Mouse (Mus musculus): ENCODE data around the gene Prm2.

DNA sequence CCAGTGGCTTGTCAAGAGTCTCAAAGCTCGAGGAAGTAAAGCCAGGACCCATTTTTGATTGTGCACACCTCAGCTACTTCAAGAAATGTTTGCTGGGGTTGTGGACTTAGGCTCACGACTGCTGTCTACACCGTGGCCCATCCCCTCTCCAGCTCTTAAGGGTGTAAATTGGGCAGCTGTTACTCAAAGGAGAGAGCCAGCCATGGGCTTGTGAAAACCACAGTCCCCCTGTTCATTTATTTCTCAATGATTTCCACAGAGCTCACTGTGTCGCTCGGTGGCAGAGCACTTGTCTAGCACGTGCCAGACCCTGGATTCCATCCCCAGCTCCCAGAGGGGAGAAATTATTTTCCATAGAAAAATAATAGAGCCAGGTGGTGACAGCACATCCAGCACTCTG, 39.8 kb downstream of the Prm2 start:
- TF ChIP-seq CTCF (IDR thresholded peaks at IDR 0.05): no peak
- TF ChIP-seq POLR2A (IDR thresholded peaks at IDR 0.05; ENCODE audit: insufficient read depth, low read depth, low read length): no peak
- no peak for TF ChIP-seq EP300 (IDR thresholded peaks at IDR 0.05; ENCODE audit: insufficient read depth, low read depth, low read length)

Measured in heart, adult 2 months (tissue).